Mouse (Mus musculus) embryo, embryonic 11.5 days (tissue): ENCODE results near the gene Eci1.

Source experiments
- DNase-seq: peaks from one replicate; pipeline ENCODE4 v3.0.0-alpha.2; 2012; ENCODE audit warnings: low read depth, low spot score

The Eci1 gene

DNA sequence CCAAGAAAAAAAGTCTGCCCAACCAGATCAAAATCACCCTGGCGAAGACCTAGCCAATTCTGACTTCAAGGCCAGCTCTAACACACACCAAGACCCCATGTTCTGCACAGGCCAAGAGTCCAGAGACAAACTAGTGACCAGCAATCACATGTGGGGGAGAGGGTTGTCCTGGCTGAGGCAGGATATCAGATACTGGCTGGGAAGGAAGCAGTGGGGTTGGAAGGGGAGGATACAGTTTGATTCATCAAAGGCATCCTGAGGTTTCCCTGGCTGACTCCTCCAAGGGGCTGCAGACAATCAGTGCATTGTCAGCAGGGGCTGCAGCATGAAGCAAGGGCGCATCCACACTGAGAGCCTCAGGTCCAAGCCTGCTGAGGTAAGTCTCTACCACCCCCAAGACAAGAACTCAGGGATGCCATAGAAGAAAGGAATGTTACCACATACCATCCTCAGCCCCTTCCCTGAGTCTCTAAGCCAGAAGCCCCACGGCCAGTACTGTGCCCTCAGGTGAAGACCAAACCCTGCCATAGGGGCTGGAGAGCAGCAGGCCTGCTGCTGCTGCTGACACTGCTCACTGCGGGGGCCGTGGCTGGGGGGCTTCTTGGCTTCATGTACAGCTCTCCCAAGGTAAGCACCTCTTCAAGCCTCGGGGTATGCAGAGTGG, 47.3 kb downstream of the Eci1 start, which contains the start of gene Bricd5:
Gene Bricd5, plus strand, starts transcription at position 273 of the 664 bp plus-strand sequence.
- no peak for DNase-seq

DNA sequence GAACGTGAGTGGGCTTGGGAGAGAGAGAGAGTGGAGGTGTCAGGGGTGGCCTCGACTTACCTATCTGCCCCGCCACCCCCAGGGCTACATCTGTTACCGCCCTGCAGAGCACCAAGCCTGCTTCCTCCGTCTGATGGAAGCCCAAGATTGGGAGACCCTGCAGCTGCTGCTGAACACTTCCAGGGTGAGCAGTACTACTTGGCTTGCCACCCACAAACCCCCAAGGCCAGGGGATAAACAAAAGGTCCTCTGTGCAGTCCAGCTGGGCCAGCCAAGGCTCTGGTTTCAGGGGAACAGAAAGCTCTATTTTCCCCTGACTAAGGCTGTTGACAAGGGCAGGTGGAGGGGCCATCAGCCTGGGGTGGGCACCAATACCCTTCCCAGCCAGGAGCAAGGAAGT, 48.1 kb downstream of the Eci1 start:
- DNase-seq, result no peak

DNA sequence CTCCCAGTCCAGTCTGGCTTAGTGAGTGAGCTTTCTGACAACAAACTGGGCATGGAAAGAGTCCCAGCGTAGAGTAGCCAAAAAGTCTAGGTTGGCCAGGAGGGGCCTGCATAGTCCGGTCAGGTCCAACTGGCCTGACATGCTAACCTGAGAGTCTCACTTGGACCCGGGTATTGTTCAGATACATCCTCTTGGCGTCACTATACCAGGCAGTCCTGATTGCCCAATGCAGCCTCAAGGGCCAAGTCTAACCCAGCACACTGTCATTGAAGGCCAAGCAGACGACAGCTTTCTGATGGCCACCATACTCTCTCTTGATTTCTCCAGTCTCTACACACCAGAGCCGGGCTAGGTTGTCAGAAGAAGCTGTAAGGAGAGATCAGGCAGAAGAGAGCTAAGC, 49.1 kb downstream of the Eci1 start:
- no peak for DNase-seq

DNA sequence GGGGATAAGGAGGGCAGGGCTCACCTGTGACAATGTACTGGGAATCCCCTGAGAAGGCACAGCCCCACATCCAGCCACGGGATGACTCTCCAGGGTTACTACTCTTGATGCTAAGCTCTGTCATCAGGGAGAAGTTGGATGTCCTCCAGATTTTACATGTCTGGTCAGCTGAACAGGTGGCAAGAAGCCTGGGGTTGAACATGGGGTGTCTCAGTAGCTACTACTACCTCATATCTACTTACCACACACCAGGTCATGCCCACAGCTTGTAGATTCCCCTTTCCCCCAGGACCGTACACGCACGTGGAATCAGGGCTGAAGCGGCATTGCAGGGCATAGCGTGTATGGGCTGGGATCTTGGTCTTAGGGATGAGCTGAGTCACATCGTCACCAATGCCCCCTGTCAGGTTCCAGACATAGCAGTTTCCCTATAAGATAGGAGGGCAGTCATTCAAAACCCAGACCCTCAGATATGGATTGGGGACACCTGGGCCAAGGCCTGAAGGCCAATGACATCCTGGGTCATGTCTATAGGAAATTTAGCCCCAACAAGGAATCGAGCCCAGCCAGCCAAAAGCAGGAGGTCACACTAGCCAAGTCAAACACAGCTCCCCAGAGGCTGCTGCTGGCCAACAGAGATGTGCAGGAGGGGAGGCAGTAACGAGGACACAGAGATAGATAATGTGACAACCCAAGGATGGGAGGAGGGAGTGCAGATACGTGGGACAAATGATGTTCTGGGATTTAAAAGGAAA, 49.8 kb downstream of the Eci1 start:
- DNase-seq, result no peak

DNA sequence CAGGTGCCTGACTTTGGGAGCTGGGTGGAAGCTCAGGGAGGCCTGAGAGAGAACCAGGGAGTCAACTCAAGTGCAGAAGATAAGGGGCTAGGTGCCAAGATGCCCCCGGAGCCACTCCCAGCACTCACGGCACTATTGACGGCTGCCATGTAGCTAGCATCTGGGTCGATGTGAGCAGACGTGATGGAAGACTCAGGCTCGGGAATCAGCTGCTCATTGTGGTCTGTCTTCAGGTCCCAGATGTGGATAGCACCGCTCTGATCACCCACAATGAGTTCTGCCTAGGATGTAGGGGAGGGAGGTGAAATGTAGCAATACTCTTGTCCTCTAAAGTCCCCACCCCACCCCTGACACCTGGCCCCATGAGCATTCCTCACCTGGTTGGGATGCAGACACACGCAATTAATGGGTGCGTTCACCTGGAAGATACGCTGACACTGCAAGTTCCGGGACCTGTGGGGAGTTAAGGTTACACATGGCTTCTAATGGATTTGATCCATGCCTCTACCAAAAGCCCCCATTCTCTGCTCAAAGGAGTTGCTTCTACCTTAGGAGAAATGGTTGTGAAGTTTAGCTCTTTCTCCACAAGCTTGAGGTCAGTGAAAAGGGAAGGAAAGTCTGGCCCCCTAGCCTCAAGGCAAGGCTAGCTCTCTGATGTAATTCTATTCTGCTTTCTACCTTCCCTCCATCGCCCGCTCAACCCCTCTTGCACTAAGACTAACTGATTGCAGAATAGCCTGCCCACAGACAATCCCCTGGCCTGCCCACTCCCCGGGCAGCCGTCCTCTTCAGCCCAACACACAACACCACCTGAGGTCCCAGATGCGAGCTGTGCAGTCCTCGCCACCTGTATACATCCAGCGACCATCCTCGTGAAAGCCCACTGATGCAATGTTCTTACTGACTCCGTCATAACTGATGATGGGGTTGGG, 50.9 kb downstream of the Eci1 start:
- no peak for DNase-seq

DNA sequence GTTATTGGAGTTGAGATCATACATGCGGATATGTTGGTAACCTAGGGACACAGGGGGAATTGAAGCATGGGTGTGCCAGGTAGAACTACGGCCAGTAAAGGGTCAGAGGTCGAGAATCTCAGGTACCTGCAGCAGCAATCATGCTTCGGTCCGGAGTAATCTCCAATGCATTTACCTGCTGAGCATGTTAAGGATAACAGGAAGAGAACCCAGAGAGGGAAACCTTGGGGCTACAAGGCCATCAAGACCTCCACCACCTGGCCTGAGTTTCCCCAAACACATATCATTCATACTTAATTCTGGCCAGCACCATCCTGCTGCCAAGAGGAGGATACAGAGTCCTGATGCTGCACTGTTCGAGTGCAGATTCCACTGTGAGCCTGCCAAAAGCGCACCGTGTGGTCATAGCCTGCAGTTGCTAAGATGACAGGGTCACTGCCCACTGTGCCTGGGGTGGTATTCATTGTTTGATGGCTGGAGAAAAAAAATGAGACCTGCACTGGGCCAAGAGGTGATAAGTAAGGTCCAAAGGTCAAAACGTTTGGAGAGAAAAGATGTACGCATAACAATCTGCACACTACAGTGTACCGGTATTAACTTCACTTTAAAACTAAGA, 51.7 kb downstream of the Eci1 start:
- no peak for DNase-seq

DNA sequence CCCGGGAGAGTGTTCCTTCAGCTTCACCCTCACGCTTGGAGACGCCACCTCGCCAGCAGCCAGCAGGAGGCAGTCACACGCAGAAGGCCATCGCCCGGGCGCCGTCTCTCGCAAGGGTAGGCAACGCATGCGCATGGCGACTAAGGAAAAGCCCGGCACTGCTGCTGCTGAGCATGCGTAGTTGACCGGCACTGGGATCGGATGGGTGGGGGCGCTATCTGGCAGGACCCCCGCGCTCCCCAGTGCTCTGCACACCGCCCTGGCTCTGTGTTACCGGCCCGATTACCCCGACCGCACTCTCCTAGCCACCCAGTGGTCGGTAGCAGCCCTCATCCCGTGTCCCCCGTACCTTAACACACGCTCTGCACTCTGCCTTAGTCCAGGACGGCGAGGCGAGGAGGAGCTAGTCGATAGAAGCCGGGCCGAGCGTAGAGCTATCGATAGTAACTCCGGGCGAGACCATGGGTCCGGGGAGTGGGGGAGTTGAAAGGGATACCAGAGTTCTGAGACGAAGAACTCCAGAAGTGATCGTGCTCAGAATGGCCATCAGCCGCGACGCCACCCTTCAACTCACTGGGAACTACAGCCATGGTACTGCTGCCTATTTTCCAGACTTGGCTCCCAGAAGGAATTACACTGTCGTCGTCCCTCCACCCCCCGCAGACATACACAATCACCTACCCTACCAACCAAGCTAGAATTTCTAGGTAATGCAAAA, 52.4 kb downstream of the Eci1 start, which contains the start of gene Mlst8:
Gene Mlst8, minus strand, starts transcription at position 416 of the 718 bp plus-strand sequence.
- peak; percentile 94 for DNase-seq

DNA sequence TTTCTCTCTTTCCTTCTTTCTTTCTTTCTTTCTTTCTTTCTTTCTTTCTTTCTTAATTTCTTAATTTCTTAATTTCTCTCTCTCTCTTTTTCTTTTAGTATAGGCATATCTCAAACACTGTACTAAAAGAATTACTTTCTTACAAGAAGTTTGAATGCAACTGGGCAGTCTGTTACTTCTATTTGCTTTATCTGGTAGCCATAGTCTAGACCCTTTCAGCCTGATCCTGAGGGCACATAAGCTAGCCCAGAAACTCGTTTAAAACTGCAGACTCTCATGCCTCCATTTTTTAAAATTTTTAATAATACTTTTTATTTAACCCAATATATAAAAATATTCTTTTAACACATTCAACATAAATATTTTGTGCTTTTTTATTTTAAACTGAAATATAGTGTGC, 53.0 kb downstream of the Eci1 start:
- DNase-seq, result no peak

DNA sequence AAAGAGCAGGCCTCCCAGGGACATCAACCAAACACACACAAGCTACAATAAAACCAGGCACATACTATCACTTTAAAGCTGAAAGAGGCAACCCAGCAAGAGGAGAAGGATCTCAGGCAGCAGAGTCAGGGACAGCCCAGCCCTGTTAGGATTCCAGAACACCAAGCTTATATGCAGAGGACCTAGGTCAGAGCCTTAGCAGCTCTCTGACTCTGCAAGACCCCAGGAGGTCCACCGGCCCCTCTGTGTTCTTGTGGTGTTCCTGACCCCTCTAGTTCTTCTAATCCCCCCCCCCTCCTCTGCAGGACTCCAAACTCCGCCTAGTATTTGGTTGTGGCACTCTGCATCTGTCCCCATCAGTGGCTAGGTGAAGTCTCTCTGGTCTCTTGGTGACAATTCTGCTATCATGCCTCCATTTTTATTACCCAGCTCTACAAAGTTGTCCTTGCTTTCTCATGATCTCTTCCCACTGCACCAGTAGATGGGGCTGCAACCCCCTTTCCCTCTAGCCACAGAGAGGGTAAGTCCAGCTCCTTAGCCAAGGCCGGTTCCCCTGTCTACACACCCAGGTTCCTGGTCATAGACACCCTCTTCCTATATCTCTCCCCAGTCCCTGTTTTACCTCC, 53.9 kb downstream of the Eci1 start:
- DNase-seq, result no peak

DNA sequence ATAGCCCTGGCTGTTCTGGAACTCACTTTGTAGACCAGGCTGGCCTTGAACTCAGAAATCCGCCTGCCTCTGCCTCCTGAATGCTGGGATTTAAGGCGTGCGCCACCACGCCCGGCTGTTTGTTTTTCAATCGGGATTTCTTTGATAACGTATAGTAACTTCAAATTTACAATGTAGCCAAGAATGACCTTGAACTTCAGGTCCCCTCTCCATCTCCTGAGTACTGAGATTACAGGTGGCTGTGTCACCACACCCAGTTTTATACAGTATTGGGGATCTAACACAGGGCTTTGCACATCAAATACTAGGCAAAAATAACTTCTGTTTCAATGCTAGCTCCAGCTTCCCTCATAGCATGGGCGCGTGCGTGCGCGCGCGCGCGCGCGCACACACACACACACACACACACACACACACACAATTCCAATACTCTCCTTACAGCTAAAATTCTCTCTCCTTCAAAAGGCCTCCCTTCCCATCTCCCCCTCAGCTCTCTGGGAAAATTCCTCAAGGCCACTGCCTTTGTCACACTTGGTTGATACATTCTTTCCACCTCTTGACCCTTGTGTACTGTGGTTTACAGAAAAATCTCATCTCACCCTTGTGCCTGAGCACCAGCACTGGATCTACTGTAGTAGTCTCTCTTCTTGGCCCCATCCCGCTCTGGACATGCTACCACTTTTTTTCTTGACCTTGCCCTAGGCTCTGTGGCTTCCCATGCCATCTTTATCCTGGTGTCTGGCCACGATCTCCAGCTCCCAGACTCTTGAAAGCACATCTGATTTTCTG, 54.8 kb downstream of the Eci1 start:
- DNase-seq, result no peak

DNA sequence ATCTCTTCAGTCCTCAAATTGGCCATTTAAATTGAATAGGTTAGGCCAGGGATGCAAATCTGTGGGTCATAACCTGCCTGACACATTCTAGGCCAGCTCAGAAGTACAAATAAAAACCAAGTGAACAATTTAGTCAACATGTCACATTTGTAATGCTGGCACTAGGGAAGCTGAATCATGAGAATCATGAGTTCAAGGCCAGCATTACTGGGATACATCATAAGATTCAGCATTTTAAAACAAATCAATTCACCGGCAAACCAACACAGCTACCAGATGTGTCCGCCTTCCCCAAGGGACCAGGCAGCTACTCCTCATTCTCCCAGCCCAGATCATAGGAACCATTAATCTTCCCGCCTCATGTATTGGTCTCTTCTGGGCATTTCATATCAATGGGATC, 57.1 kb downstream of the Eci1 start:
- no peak for DNase-seq

DNA sequence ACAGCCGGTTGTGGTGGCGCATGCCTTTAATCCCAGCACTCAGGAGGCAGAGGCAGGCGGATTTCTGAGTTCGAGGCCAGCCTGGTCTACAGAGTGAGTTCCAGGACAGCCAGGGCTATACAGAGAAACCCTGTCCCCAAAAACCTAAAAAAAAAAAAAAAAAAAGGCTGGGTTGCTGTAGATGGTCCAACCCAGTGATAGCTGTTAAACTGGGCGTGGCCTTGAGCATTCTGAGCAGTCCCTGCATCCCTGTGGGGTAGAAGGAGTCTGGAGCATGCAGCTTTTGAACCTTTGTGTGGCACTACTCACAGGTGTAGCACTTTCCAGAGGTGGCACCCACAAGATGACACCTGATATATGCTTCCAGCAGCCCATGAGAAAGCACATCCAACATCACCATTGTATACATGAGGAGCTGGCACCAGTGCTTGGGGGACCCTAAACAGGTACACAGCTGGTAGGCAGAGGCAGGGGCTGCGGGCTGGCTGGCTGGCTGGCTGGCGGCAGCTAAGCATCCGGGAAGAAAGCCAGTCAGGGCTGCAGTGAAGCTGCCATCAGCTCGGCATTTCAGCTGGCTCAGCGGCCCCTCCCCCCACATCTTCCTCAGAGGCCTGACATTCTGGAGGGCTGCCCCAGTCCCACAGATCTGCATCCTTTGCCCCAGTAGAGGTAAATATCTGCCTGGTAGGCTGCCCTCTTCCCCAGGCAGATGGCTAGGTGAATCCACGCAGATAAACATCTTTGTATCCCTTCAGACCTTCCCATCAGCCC, 58.8 kb downstream of the Eci1 start:
- DNase-seq, result no peak

DNA sequence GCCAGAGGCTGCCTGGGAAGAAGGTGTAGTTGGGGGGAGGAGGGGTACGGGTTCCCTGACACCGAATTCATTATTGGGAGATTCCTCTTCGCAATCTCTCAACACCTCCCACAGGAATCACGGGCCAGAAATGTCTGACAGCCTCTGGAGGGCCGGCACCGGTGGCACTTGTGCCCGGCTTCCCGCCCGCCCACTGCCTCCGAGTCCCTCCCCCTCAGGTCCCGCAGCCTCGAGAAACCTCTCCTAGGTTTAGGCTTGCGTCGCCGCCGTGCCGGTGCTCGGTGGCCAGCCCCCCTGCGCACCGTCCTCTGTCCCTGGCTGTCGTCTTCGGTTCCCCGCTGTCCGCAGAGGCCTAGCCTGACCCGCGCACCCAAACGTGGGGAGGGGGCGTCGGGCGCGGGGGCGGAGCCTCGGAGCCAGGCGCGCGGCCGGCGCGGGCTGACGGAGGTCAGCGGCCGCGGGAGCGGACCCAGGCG, 61.8 kb downstream of the Eci1 start, which contains the start of gene Caskin1:
Gene Caskin1, plus strand, starts transcription at position 416 of the 476 bp plus-strand sequence.
- no peak for DNase-seq

DNA sequence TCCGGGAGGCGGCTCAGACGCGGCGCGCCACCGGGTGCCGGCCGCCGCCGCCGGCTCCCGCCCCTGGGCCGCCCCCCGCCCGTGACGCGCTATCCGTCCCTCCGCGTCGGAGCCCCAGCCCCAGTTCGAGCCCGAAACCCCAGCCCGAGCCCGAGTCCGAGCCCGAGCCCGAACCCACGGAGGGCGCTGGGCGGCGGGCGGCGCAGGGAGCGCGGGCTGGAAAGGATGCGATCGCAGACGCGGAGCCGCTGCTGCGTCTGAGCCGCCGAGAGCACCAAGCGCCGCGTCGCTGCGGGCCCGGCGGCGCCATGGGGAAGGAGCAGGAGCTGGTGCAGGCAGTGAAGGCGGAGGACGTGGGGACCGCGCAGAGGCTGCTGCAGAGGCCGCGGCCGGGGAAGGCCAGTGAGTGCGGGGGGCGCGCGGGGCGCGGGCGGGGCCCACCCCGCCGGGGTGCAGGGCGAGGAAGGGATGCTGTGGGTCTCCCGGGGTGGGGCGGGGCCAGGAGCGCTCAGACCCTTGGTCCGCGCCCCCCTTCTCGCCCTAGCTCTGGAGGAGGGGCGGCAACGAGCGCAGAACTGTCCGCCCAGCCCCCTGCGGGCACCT, 62.3 kb downstream of the Eci1 start:
- DNase-seq, result no peak
